Mouse (Mus musculus) A20 (cell line): ENCODE measurements around the gene Tfap2a.
A peak's percentile ranks its signal among the peaks of the same experiment; 100 is the strongest.

Experiments
- DNase-seq: peaks from one replicate; pipeline ENCODE4 v3.0.0-alpha.2; 2011; ENCODE audit warnings: low read depth, low spot score

The Tfap2a gene

GRCm38 (mm10) chr13:40734316-40734965 lies 3.7 kb downstream of the Tfap2a start:
- no peak for DNase-seq

- no peak for DNase-seq
Observed at GRCm38 (mm10) chr13:40733542-40734151, 4.5 kb downstream of the Tfap2a start.

- DNase-seq = no peak
Observed at GRCm38 (mm10) chr13:40732816-40733541, 5.2 kb downstream of the Tfap2a start.

- no peak for DNase-seq
Observed at GRCm38 (mm10) chr13:40732085-40732484, 6.1 kb downstream of the Tfap2a start.

- DNase-seq = no peak
Observed at GRCm38 (mm10) chr13:40731179-40731841, 6.9 kb downstream of the Tfap2a start.

GRCm38 (mm10) chr13:40730651-40731178 lies 7.5 kb downstream of the Tfap2a start:
- peak; percentile 84 for DNase-seq

GRCm38 (mm10) chr13:40729592-40730431 lies 8.4 kb downstream of the Tfap2a start:
- DNase-seq = peak; percentile 45

- DNase-seq = no peak
Observed at GRCm38 (mm10) chr13:40729037-40729436, 9.1 kb downstream of the Tfap2a start.

GRCm38 (mm10) chr13:40728626-40728990 lies 9.6 kb downstream of the Tfap2a start:
- DNase-seq = no peak

- DNase-seq = no peak
Observed at GRCm38 (mm10) chr13:40727731-40728625, 10.2 kb downstream of the Tfap2a start.

GRCm38 (mm10) chr13:40725924-40726323 lies 12.3 kb downstream of the Tfap2a start:
- DNase-seq = no peak

- no peak for DNase-seq
Observed at GRCm38 (mm10) chr13:40723598-40723920, 14.6 kb downstream of the Tfap2a start.

- DNase-seq = peak; percentile 97
Observed at GRCm38 (mm10) chr13:40722741-40723597, 15.2 kb downstream of the Tfap2a start.

- no peak for DNase-seq
Observed at GRCm38 (mm10) chr13:40719741-40720082, 18.5 kb downstream of the Tfap2a start.

- DNase-seq = no peak
Observed at GRCm38 (mm10) chr13:40719066-40719740, 19.0 kb downstream of the Tfap2a start.

- no peak for DNase-seq
Observed at GRCm38 (mm10) chr13:40716771-40717716, 21.1 kb downstream of the Tfap2a start.

GRCm38 (mm10) chr13:40714531-40714930 lies 23.6 kb downstream of the Tfap2a start:
- DNase-seq = no peak

GRCm38 (mm10) chr13:40713681-40714080 lies 24.5 kb downstream of the Tfap2a start:
- no peak for DNase-seq
